Comparison of ENCODE assay signal across 14 mouse cellular contexts in genomic region chr4:118362879-118363278, GRCm38 (mm10).
DNase-seq lines count a peak whose midpoint lies in the region.
"Had no signal": no experiment of that assay in that cellular context is flagged by ENCODE, and none has a peak within 500 bp of the region (broad histone marks: within the 10 kb centered on the region; RNA-seq: fewer than 3 reads in every experiment).

No protein-coding gene starts in this region.

- peak; percentile 47 for DNase-seq in kidney, adult 11 months
- no peak for DNase-seq in kidney, postnatal 14 days
- DNase-seq in kidney, adult 9 months, result peak; percentile 57
- DNase-seq in kidney, postnatal 4 days, result no peak
- peak; percentile 30 for DNase-seq in kidney, postnatal 10 days
- DNase-seq in thymus, postnatal 14 days, result no peak
- DNase-seq: adrenal gland, postnatal 14 days; cerebellum, adult 18-20 months; cerebellum, postnatal 14 days; embryo, embryonic 11 days; gastrocnemius, adult 2 months; gastrocnemius, postnatal 25 days; heart, postnatal 10 days; heart, postnatal 4 days had no signal

Comparison
In these comparisons a context has a peak if more than half of its experiments do, and no peak if none do; other contexts are left out.
1. DNase-seq: peak in kidney, adult 11 months (single experiment), kidney, adult 9 months (single experiment) and kidney, postnatal 10 days (single experiment); none in kidney, postnatal 14 days (single experiment), kidney, postnatal 4 days (0 of 2) and thymus, postnatal 14 days (single experiment).